Mouse (Mus musculus) lung, postnatal 25 days (tissue): ENCODE data around the gene Rgs10.

Experiments
- DNase-seq: peaks from one replicate; pipeline ENCODE4 v3.0.0; 2022; ENCODE audit warnings: low spot score

The Rgs10 gene

GRCm38 (mm10) chr7:128417930-128418779, at the start of gene Rgs10:
Rgs10 (minus strand) TSS chr7:128418758.
- peak; percentile 40 for DNase-seq

DNA sequence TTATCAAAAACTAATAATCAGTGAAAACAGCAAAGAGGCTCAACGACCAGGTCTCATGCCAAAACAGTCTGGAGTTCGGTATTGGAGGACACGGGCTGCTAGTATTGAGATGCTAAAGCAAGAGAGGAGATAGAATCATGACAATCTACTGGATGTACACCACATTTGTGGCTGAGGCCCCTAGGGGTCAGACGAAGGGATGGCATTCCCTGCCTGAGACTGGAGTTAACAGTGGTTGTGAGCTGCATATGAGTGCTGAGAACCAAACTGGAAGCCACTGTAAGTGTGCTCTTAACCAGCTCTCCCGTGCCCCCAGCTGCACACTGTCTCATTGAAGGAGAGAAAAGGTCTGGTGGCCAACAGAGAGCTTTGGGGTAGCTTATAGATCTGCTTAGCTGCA, 43.8 kb upstream of the Rgs10 start:
- DNase-seq, result no peak

DNA sequence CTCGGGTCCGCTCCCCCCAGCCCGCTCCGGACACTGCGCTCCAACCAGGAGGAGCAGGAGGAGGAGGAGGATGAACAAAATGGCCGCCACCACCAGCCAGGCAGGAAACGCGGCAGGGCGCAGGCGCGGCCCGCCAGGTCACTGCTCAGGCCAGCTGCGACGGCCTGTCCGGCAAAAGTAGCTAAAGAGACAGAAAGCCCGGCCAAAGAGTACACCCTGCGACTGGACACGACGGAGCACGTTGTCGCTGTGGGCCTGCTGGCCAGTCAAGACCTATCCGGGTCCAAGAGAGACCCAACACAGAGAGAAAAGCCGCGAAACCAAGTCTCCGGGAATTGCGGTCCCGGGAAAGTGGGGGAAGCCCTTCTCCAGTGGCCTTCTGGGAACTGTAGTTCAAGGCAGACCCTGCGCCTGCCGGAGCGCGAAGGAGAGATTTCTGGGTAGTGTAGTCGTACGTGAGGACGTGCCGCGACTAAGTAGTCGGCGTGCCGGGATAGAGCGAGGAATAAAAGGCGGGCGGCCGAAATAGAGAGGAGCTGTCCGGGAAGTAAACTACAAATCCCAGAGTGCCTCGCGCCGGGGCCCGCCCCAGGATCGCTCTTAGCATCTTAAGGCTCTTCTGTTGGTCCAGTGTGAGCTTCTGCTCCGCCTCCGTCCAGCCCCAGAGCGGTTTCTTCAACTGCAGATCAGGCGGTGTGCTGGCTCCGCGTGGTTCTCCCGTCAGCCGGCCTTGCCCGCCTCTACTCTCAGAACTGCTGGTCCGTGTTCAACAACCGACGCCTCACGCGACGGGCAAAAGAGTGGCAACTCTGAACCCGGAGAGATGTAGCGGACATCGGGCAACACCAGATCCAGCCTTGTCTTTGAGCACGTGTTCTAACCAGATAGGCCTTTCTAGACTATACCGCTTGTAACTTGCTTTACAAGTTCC, 43.0 kb upstream of the Rgs10 start, which contains the start of gene Tial1:
Gene Tial1 (minus strand): TSS at position 433 of the 931 bp plus-strand sequence.
- DNase-seq, result peak; percentile 99

DNA sequence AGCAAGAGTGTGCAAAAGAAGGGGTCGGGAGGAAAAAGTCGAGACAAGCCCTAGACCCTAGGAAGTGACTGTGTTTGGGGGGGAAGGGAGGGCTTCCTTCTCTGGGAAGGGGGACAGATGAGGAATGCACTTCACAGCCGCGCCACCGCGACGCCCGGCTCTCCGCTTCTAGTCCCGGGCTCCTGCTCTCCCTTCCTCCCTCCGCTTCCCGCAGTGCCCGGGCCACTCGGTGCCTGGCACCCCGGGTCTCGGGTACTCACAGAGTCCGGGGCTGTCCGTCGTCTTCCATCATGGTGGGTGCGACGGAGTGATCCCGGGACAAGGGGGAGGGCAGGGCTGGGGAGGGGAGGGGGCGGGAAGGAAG, 42.3 kb upstream of the Rgs10 start:
- no peak for DNase-seq

DNA sequence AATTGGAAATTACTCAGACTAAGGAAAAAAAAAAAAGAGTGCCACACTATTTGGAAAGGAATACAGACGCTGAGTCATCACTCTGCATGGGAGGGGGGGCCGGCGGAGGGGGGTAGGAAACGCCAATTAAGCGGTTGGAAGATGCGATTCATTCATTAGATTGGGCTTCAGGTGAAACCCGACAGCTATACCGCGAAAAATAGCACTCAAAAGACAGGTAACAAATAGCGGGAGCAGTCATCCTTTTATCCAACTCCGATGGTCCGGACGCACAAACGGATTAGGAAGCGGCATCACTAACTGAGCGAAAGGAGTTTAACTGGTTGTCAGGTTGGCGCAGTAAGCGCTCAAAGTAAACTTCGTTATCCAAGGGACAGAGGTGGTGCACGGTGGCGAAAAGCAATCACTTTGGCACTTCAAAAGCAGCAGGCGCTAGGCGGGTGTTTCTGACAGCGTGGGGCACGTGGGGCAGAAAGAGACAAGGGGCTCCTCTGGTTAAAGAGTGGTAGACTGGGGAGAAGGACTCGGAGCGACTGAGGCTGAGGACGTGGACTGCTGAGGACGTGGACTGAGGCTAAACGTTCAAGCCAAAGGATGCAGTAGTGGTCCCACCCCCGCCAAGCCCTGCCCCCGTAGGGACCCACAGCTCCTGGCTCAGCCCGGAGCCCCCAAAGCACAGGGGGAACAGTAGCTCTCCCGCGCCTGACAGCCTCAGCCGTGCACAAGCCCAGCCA, 41.7 kb upstream of the Rgs10 start:
- DNase-seq, result peak; percentile 11

- no peak for DNase-seq
Measured at GRCm38 (mm10) chr7:128459791-128460130, 41.2 kb upstream of the Rgs10 start.

- no peak for DNase-seq
Measured at GRCm38 (mm10) chr7:128458011-128458410, 39.5 kb upstream of the Rgs10 start.

- no peak for DNase-seq
Measured at GRCm38 (mm10) chr7:128452731-128453130, 34.2 kb upstream of the Rgs10 start.

DNA sequence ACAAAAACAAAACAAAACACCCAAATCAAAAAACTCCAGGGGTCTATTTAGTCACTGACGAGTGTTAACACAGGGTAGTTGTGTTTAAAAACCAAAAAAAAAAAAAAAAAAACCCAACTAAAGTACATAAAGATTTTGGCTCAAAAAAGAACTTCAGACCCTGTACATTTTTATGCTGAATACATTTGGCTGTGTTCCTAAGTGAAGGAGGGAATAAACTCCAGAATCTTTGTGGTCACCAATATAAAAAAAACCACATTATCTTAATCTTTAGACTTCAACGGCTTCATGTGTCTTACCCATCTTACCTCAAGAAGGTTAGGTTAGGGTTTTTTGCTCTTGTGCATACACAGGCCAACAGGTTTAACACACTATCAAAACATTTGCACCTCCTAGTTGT, 22.0 kb upstream of the Rgs10 start:
- DNase-seq, result no peak

DNA sequence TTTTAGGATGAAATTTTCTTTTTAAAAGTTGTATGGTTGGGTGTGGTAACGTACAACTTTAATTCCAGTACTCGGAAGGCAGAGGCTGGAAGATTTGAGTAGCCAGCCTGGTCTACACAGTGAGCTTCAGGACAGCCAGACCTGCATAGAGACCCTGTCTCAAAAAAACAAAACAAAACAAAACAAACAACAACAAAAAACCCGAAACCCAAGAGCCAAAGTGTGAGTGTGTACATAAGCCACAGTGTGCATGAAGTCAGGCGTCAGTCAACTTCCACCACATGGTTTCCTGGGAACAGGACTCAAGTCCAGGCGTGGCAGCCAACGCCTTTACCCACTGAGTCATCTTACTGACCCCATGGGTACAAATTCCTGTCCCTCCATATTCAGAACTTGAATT, 20.7 kb upstream of the Rgs10 start:
- no peak for DNase-seq

- DNase-seq, result no peak
Measured at GRCm38 (mm10) chr7:128438131-128438530, 19.6 kb upstream of the Rgs10 start.

DNA sequence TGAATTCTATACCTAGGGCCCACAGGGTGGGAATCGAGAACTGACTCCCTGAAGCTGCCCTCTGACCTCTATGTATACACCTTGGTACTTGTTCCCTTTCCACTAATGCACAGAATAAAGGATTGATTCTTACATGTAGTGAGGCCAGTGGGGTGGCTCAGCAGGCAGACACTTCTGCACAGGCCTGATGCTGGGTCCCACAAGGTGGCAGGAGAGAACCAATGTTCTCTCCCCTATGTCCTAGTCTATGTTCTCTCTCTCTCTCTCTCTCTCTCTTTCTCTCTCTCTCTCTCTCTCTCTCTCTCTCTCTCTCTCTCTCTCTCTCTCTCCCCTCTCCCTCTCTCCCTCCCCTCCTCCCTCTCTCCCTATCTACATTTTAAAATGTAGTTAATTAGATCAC, 14.7 kb upstream of the Rgs10 start:
- DNase-seq, result no peak

GRCm38 (mm10) chr7:128432574-128432973, 14.0 kb upstream of the Rgs10 start:
- no peak for DNase-seq

GRCm38 (mm10) chr7:128422491-128422890, 3.9 kb upstream of the Rgs10 start:
- no peak for DNase-seq

DNA sequence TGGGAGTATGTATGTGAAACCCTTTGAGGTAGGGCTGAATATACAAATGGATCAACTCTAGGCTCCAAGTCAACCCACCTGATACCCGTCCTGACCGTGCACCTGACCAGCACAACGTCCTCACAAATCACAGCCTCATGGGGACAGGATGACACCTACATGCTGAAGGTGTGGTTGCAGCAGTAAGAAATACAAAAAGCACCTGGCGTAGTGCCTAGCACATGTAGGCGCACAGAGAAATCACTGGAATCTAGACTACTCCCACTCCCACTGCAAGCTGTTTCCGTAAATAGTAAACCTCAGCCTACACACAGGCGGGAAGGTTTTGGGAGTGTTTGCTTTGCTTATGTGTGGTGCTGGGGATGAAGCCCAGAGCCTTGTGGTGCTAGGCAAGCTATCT, 3.1 kb upstream of the Rgs10 start:
- DNase-seq, result no peak

- DNase-seq, result no peak
Measured at GRCm38 (mm10) chr7:128419690-128420089, 1.1 kb upstream of the Rgs10 start.

GRCm38 (mm10) chr7:128417226-128417929, 1.2 kb downstream of the Rgs10 start:
- no peak for DNase-seq

GRCm38 (mm10) chr7:128416664-128417063, 1.9 kb downstream of the Rgs10 start:
- no peak for DNase-seq

DNA sequence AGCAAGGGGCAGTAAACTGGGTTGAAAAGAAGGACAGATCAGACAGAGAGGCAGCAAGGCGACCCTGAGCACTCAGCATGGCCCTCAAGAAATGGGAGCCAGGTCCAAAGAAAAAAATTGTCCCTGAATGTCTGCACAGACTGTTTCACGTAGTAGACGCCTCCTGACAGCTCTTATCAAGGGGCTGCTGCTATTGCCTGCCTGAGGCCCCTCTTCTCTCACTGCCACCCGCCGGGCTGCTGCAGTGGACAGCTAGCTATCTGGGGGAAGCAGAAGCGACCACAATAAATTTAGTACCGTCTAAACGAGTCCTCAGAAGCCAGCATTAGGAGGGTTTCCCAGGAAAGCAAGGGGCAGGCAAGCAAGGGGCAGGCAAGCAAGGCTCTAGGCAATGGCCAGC, 4.1 kb downstream of the Rgs10 start:
- DNase-seq, result no peak

DNA sequence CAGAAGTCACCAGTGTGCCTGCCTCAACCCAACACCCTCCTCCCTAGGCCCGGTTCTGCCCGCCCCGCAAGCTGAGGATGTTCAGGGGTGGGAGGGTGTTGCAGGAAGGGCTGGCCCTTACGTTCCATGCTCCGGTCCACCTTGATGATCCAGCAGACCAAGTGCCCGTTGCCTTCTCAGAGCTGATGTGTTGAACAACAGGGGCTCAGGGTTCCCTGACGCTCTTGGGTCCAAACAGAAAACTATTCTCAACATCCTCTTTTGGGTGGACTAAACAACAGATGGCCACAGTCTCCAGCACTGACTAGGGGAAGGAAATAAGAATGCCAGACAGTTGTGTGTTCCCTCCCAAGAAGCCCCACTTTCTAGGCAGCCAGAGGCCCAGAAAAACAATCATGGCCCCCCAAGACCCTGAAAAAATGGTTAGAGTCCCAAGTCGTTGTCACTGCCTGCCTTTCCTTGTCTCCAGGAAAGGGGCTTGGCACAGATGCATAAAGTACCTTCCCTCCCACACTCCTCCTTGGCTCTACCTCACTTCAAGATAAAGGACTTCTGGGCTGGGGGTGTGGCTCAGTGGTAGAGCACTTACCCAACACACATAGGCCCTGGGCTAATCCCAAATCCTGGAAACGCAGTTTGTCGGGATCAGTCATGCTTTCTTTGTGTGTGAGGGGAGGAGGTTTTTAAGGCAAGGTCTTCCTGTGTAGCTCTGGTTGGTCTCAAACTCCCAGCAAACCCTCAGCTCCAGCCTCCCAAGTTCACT, 6.3 kb downstream of the Rgs10 start:
- DNase-seq, result peak; percentile 45
